Mouse (Mus musculus) CD4-positive helper T cell, adult 2 months (primary cell): Measurements from ENCODE around the gene Rnf31.
A peak's percentile ranks its signal among the peaks of the same experiment; 100 is the strongest.

Source experiments
- DNase-seq: peaks from one replicate; pipeline ENCODE4 v3.0.0-alpha.2; 2012; ENCODE audit warnings: low read depth, missing footprints, low spot score

The Rnf31 gene

GRCm38 (mm10) chr14:55591331-55591891 lies at the start of gene Rnf31:
Gene Rnf31, plus strand, starts transcription at chr14:55591708.
- peak; percentile 95 for DNase-seq

DNA sequence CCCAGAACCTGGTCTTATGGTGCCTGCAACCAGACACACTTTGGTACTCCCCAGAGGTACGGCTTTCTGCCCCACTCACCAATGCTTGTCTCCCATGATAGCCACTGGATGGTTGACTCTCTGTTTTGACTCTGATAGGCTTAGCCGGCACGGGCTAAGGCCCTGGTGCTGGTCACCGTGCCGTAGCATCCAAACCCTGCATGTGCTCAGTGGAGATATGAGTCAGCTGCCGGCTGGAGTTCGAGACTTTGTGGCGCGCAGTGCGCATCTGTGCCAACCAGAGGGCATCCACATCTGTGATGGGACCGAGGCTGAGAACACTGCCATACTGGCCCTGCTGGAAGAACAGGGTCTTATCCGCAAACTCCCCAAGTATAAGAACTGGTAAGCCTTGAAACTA lies 49.2 kb upstream of the Rnf31 start:
- DNase-seq = no peak

DNA sequence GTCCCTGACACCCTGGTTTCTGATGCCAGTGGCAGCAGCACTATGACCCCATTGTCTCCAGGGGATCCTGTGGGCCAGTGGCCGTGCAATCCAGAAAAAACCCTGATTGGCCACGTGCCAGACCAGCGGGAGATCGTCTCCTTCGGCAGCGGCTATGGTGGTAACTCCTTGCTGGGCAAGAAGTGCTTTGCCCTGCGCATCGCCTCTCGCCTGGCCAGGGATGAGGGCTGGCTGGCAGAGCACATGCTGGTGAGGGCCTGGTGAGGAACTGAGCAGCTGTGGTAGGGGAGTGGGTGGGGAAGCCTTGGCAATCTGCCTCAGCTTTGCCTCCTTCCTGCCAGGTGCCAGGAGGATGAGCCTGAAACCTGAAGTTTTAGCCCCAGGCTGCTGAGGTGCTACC lies 47.2 kb upstream of the Rnf31 start:
- no peak for DNase-seq

- no peak for DNase-seq
These were observed 41.3 kb upstream of the Rnf31 start for GRCm38 (mm10) chr14:55550191-55550590.

- no peak for DNase-seq
These were observed 40.2 kb upstream of the Rnf31 start for GRCm38 (mm10) chr14:55551347-55551746.

DNA sequence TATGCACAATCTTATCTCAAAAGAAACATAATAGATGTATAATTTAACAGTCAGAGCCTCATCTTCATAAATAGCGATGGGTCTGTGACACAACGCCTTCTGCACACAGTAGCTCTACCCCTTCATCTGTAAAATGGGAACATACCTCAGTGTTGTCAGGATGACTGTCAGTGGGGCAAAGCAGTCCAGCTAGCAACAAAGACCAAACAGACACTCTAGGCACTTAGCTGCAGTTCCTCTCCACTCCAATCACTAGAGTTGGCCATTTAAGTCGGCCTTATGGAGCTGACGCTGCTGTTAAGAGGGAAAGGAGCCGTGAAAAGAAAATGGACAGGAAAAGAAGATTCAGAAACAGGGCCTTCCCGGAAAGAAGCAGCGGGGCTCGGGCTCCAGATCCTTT lies 39.7 kb upstream of the Rnf31 start:
- no peak for DNase-seq

- no peak for DNase-seq
These were observed 36.9 kb upstream of the Rnf31 start for GRCm38 (mm10) chr14:55554635-55555034.

DNA sequence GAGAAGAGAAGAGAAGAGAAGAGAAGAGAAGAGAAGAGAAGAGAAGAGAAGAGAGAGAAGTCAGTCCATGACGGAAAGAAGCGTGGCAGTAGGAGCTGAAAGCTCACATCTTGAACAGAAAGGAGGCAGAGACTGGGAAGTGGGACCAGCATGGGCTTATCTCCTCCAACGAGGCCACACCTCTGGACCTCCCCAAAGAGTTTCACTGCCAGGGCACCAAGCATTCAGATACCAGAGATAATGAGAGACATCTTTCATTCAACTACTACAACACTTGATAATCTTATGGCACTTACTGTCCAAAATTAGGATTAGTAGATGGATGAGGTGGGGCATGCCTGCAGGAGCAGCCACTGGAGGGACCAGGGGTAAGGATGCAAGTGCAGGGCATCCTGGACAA lies 35.7 kb upstream of the Rnf31 start:
- DNase-seq = no peak

GRCm38 (mm10) chr14:55557003-55557402 lies 34.5 kb upstream of the Rnf31 start:
- peak; percentile 77 for DNase-seq

DNA sequence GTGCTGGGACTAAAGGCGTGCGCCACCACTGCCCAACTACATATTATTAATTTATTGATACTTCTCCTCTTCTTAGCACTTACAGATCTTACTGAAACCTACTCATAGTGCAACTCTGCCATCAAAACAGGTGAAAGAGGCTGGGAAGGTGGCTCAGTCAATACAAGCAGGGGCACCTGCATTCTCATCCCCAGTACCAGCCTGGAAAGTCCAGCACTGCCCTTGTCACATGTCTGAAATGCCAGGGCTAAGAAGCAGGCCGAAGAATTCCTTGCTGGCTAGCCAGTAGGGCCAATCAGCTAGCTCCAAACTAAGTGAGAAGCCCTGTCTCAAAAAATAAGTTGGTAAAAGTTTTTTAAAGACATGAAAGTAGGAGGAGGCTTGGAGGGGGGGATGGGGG lies 33.9 kb upstream of the Rnf31 start:
- DNase-seq = no peak

- no peak for DNase-seq
These were observed 32.6 kb upstream of the Rnf31 start for GRCm38 (mm10) chr14:55558740-55559448.

- DNase-seq = peak; percentile 90
These were observed 31.7 kb upstream of the Rnf31 start, which contains the start of gene Dcaf11 for GRCm38 (mm10) chr14:55559799-55560201. Gene Dcaf11, plus strand, starts transcription at chr14:55560006.

- peak; percentile 99 for DNase-seq
These were observed 31.1 kb upstream of the Rnf31 start, which contains the start of gene A730061H03Rik for GRCm38 (mm10) chr14:55560202-55561073. Gene A730061H03Rik, minus strand, starts transcription at chr14:55560406.

DNA sequence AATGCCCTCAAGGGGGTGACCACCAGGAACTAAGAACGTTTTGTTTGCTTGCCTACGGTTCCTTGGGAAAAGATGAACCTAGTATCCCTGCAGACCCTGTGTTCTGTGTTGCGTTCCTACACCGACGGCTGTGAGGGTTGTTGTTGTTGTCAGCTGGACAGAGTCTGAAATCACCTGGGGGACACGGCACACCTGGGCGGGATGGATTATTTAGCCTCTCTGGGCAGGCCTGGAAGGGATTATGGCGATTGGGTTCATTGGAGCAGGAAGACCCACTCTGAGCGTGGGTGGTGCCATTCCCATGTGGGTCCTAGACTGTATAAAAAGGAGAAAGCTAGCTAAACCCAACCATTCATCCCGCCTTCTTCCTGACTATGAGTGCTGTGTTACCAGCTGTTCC lies 29.6 kb upstream of the Rnf31 start:
- DNase-seq = no peak

DNA sequence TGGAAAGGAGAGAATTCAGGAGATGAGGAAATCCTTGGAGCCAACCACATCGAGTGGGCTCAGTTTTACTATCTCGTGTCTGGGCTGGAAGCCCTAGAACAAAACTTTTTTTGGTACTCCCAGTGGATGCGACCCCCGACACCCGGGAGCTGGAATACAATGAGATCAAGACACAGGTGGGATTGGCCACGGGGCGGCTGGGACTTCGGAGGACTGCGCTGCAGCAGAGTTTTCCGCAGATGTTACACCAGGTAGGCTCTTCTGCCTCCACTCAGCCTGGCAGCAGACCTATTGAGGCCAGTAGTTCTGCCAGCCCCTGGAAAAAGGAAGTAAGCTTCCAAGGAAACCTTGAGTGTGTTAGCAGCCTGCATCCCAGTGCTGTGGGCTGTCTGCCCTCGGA lies 28.3 kb upstream of the Rnf31 start:
- DNase-seq = no peak

- no peak for DNase-seq
These were observed 25.8 kb upstream of the Rnf31 start for GRCm38 (mm10) chr14:55565748-55566147.

DNA sequence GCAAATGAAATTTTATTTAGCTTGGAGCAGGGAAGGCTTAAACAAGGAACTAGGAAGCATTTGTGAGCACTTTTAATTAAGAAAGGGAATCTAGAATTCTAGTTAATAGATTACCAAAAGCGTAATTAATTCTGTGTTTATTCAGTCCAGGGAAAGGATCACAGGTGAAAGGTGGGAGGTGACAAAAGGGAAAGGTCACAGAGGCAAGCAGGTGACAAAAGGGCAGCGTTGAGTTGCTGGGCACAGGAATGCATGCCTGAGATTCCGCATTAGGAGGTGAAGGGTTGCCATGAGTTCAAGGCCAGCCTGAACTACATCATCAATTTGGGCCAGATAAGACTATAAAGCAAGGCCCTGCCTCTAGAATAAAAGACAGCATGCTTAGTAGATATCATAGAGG lies 24.0 kb upstream of the Rnf31 start:
- no peak for DNase-seq

GRCm38 (mm10) chr14:55570588-55570987 lies 20.9 kb upstream of the Rnf31 start:
- DNase-seq = no peak

DNA sequence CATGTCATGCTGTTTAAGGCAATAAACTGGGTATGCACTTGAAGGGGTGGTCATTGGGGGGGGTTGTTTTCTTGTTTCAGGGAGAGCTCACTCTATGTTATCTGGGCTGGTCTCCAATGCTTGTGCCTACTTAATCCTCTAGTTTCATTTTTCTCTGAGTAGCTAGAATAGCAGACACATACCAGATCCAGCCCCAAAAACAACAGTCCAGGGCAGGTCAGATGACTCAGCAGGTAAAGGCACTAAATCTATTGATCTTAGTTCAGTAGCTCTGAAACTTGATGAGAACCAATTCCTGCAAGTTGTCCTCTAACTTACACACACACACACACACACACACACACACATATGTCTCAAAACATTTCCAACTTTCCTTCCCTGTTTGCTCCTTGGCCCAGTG lies 19.7 kb upstream of the Rnf31 start:
- no peak for DNase-seq

- DNase-seq = no peak
These were observed 16.2 kb upstream of the Rnf31 start, which contains the start of gene Fitm1 for GRCm38 (mm10) chr14:55575302-55575701. Gene Fitm1, plus strand, starts transcription at chr14:55575617.

GRCm38 (mm10) chr14:55575711-55576110 lies 15.8 kb upstream of the Rnf31 start:
- DNase-seq = no peak

DNA sequence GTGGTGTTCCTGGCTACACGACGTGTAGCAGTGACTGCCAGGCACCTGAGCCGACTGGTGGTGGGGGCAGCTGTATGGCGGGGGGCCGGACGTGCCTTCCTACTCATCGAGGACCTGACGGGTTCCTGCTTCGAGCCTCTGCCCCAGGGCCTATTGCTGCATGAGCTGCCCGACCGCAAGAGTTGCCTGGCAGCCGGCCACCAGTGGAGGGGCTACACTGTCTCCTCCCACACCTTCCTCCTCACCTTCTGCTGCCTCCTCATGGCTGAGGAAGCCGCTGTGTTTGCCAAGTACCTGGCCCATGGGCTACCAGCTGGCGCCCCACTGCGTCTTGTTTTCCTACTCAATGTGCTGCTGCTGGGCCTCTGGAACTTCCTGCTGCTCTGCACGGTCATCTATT lies 15.1 kb upstream of the Rnf31 start:
- no peak for DNase-seq
